Mouse (Mus musculus) B cell, adult (primary cell): ENCODE measurements around the gene Bsn. TPM values are rescaled to one million over a fixed set of nuclear protein-coding genes. Genes with fewer than 3 reads are reported as not detected.

Experiments used
- total RNA-seq: library from RNA; stranded (reverse); gene quantifications from 4 replicates; pipeline ENCODE4 v1.2.4, GENCODE M21; 2023; ENCODE audit not compliant: inconsistent age

Gene Bsn
- 0.13 to 0.32 TPM (median 0.20 TPM) in 4 replicates for total RNA-seq

GRCm38 (mm10) chr9:108189787-108190679 is at the start of gene Bsn:
Gene Bsn, minus strand, starts transcription at chr9:108190384.

GRCm38 (mm10) chr9:108094184-108094941 is 95.8 kb downstream of the Bsn start, which contains the start of gene Apeh:
Gene Apeh, minus strand, starts transcription at chr9:108094606.

GRCm38 (mm10) chr9:108082988-108083431 is 107.2 kb downstream of the Bsn start, which contains the start of gene Rnf123:
Gene Rnf123, minus strand, starts transcription at chr9:108083346.

GRCm38 (mm10) chr9:108080168-108080567 is 110.0 kb downstream of the Bsn start, which contains the start of gene Mst1:
Gene Mst1, plus strand, starts transcription at chr9:108080436.

GRCm38 (mm10) chr9:108052885-108053664 is 137.1 kb downstream of the Bsn start, which contains the start of gene Amigo3:
Gene Amigo3, plus strand, starts transcription at chr9:108053159.

GRCm38 (mm10) chr9:108049016-108049455 is 141.1 kb downstream of the Bsn start, which contains the start of gene Gmppb:
Gene Gmppb, plus strand, starts transcription at chr9:108049242.

Other genes starting within 250 kb of the Bsn start
- gene Traip, start 240.2 kb downstream of the Bsn start, total RNA-seq: 5.7 to 9.6 TPM (median 7.8 TPM) in 4 replicates
- gene Uba7, start 214.9 kb downstream of the Bsn start, total RNA-seq: 177 to 208 TPM (median 186 TPM) in 4 replicates
- gene Gm20661, start 207.3 kb downstream of the Bsn start, total RNA-seq: 0.39 to 0.66 TPM in 2 of 4 replicates, not detected in the others
- 1.1 to 3.4 TPM (median 2.3 TPM) in 4 replicates for gene Inka1, start 204.5 kb downstream of the Bsn start, total RNA-seq
- gene Cdhr4, start 197.9 kb downstream of the Bsn start, total RNA-seq: 0.61 TPM in 1 of 4 replicates, not detected in the others
- 1.6 to 4.2 TPM in 2 of 4 replicates, not detected in the others for gene Gm20662, start 194.0 kb downstream of the Bsn start, total RNA-seq
- 120 to 135 TPM (median 126 TPM) in 4 replicates for gene Ip6k1, start 187.9 kb downstream of the Bsn start, total RNA-seq
- gene Gmppb, start 141.1 kb downstream of the Bsn start, total RNA-seq: 40.8 to 50.5 TPM (median 49.4 TPM) in 4 replicates
- 12.8 to 17.4 TPM (median 16.1 TPM) in 4 replicates for gene Amigo3, start 137.2 kb downstream of the Bsn start, total RNA-seq
- gene Mst1, start 109.9 kb downstream of the Bsn start, total RNA-seq: 0.24 to 0.61 TPM in 2 of 4 replicates, not detected in the others
- gene Rnf123, start 107.0 kb downstream of the Bsn start, total RNA-seq: 221 to 235 TPM (median 235 TPM) in 4 replicates
- gene Apeh, start 95.8 kb downstream of the Bsn start, total RNA-seq: 132 to 156 TPM (median 150 TPM) in 4 replicates
- 21.2 to 24.3 TPM (median 22.8 TPM) in 4 replicates for gene Dag1, start 73.6 kb upstream of the Bsn start, total RNA-seq
- 6.8 to 8.9 TPM (median 8.2 TPM) in 4 replicates for gene Nicn1, start 100.0 kb upstream of the Bsn start, total RNA-seq
- gene Amt, start 106.5 kb upstream of the Bsn start, total RNA-seq: 1.9 to 3.7 TPM (median 3.2 TPM) in 4 replicates
- gene Rhoa, start 115.7 kb upstream of the Bsn start, total RNA-seq: 469 to 484 TPM (median 479 TPM) in 4 replicates
- gene Tcta, start 115.8 kb upstream of the Bsn start, total RNA-seq: 9.0 to 13.3 TPM (median 11.3 TPM) in 4 replicates
- gene Gpx1, start 148.5 kb upstream of the Bsn start, total RNA-seq: 326 to 331 TPM (median 330 TPM) in 4 replicates
- 170 to 178 TPM (median 173 TPM) in 4 replicates for gene Usp4, start 157.5 kb upstream of the Bsn start, total RNA-seq
- 5.1 to 8.1 TPM (median 5.3 TPM) in 4 replicates for gene 1700102P08Rik, start 202.4 kb upstream of the Bsn start, total RNA-seq
- not detected in 4 replicates for gene Ccdc36, start 238.1 kb upstream of the Bsn start, total RNA-seq
- gene BC048562, start 246.1 kb upstream of the Bsn start, total RNA-seq: not detected in 4 replicates